Mouse (Mus musculus) liver, embryonic 16.5 days (tissue): Measurements from ENCODE around the gene Clk3. TPM values are rescaled to one million over a fixed set of nuclear protein-coding genes. Genes with fewer than 3 reads are reported as not detected.
A peak's percentile ranks its signal among the peaks of the same experiment; 100 is the strongest.

Source experiments
- ATAC-seq: fragments of 200-750 bp; cut with Nextera tagmentation; 2 replicates; pipeline ENCODE4 v1.8.0; 2017; ENCODE audit warnings: low read depth, mild to moderate bottlenecking, moderate number of reproducible peaks, moderate library complexity
- H3K27ac ChIP-seq: fragments of 300-500 bp; sonication (generic); 2 replicates; pipeline ENCODE4 v1.5.1; 2014; ENCODE audit warnings: mild to moderate bottlenecking, low read length
- H3K27me3 ChIP-seq: fragments of 300-500 bp; sonication (generic); 2 replicates; pipeline ENCODE4 v1.6.1; 2014; ENCODE audit warnings: low read depth, low read length, mixed read lengths; ENCODE audit not compliant: control insufficient read depth, insufficient read depth
- H3K36me3 ChIP-seq: fragments of 300-500 bp; sonication (generic); 2 replicates; pipeline ENCODE4 v1.6.1; 2014; ENCODE audit warnings: mild to moderate bottlenecking; ENCODE audit not compliant: control insufficient read depth, insufficient read depth
- H3K4me1 ChIP-seq: fragments of 300-500 bp; sonication (generic); 2 replicates; pipeline ENCODE4 v1.6.1; 2014; ENCODE audit warnings: low read depth, low read length, mixed read lengths; ENCODE audit not compliant: control insufficient read depth
- H3K4me2 ChIP-seq: fragments of 300-500 bp; sonication (generic); 2 replicates; pipeline ENCODE4 v1.6.1; 2014; ENCODE audit warnings: low read depth, low read length, mixed read lengths
- H3K4me3 ChIP-seq: fragments of 300-500 bp; sonication (generic); 2 replicates; pipeline ENCODE4 v1.5.1; 2014; ENCODE audit warnings: low read depth, mild to moderate bottlenecking, low read length
- H3K9ac ChIP-seq: fragments of 300-500 bp; sonication (generic); 2 replicates; pipeline ENCODE4 v1.6.1; 2014; ENCODE audit warnings: low read depth, low read length
- H3K9me3 ChIP-seq: fragments of 300-500 bp; sonication (generic); replicated peaks from 2 replicates; pipeline ENCODE4 v1.6.1; 2016; ENCODE audit warnings: low read length; ENCODE audit not compliant: control insufficient read depth
- WGBS: fragments of 180-500 bp; shearing (Covaris S2); extraction: QIAGEN DNeasy Blood & Tissue Kit; methylation state at CpG from one replicate; pipeline ENCODE4 v1.1.7; 2014; ENCODE audit not compliant: insufficient replicate concordance; 5-methylcytosine and 5-hydroxymethylcytosine counted together
- polyA plus RNA-seq: library from polyadenylated mRNA; unstranded; fragments of >200 nt; fragmentation: Nextera tagmentation; extraction: Ambion mirVana; gene quantifications from 2 replicates; pipeline ENCODE4 v1.2.1, GENCODE M21; 2015

Gene Clk3
- polyA plus RNA-seq, 1 experiment from 2014 or later = 104 TPM

DNA sequence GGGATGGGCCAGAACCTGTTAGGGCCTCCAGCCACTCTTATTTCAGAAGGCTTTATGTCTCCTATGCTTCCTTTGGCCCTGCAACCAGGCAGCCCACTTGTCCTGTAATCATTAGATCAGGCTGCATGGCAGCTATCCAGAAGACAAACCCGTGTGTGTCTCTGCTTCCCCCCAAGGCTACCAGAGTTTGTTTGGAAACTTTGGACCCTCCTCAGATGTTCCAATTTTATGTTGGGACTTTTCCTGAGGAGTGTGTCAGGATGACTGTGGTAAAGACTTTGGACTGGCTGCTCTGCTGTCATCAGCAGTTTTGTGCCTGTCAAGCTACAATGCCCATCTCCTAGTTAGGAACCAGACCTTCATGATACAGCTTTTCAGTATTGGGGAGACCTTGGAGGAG lies 16.8 kb downstream of the Clk3 start:
- Histone ChIP-seq H3K27me3 (no peaks in the 10 kb centered on the region), H3K36me3 (peaks cover 88% of the 10 kb centered on the region), H3K4me2 (no peak overlapping the region), H3K9me3 (no peaks in the 10 kb centered on the region), H3K4me3 (no peak overlapping the region), H3K4me1 (no peaks in the 10 kb centered on the region), H3K27ac (no peak overlapping the region), H3K9ac (no peak overlapping the region)
- 50% methylated on average over 1 of the region's 1 CpGs for WGBS
- ATAC-seq = no peak

DNA sequence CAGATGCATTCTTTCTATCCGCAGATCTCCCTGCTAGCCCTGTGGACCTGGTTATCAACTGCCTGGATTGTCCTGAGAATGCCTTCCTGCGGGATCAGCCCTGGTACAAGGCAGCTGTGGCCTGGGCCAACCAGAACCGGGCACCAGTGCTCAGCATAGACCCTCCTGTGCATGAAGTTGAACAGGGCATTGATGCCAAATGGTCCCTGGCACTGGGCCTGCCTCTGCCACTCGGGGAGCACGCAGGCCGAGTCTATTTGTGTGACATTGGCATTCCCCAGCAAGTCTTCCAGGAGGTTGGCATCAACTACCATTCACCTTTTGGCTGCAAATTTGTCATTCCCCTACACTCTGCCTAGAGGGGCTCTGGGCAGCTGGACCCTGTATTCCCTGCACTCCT lies 17.5 kb downstream of the Clk3 start:
- ATAC-seq = no peak
- Histone ChIP-seq H3K4me2 (no peak overlapping the region), H3K4me3 (no peak overlapping the region), H3K9me3 (no peaks in the 10 kb centered on the region), H3K4me1 (no peaks in the 10 kb centered on the region), H3K27ac (no peak overlapping the region), H3K9ac (no peak overlapping the region), H3K27me3 (no peaks in the 10 kb centered on the region), H3K36me3 (peaks cover 85% of the 10 kb centered on the region)
- 93% methylated on average over 6 of the region's 6 CpGs for WGBS

DNA sequence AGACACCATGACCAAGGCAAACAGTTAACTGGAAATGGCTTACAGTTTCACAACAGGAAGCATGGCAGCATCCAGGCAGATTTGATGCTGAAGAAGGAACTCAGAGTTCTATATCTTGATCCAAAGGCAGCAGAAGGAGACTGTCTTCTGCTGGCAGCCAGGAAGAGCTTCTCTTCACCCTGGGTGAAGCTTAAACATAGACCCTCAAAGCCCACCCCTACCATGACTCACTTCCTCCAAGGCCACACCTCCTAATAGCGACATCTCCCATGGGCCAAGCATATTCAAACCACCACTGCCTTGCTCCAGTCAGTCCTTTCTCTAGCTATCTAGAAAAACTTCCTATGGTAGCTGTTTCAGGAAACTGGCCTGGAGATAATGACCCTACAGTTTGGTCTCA lies 18.6 kb downstream of the Clk3 start:
- 65% methylated on average over 1 of the region's 1 CpGs for WGBS
- Histone ChIP-seq H3K36me3 (peaks cover 78% of the 10 kb centered on the region), H3K4me1 (no peaks in the 10 kb centered on the region), H3K4me2 (no peak overlapping the region), H3K4me3 (no peak overlapping the region), H3K9me3 (no peaks in the 10 kb centered on the region), H3K27me3 (no peaks in the 10 kb centered on the region), H3K27ac (no peak overlapping the region), H3K9ac (no peak overlapping the region)
- ATAC-seq = no peak

DNA sequence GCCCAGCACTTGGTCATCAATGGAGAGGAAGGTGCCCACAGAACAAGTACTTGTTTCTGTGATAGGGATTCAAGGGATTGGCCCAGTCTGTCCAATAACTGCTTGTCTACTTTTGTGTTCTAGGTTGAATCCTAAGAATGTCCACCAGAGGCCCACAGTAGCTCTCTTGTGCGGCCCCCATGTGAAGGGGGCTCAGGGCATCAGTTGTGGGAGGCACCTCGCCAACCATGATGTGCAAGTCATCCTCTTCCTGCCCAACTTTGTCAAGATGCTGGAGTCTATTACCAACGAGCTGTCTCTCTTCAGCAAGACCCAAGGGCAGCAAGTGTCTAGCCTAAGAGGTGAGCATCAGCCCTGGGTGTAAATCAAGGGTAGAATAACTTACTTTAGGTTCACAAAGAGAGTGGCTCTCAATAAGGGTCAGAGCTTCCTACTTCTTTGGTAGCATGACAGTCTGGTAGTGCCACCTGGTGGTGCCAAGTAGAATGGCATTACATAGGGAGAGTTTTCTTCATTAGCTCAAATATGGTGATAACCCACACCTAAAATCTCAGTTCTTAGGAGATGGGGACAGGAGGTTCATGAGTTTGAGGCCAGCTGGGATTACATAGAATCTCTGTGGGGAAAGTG lies 21.1 kb downstream of the Clk3 start:
- Histone ChIP-seq H3K9me3 (no peaks in the 10 kb centered on the region), H3K4me2 (no peak overlapping the region), H3K4me3 (no peak overlapping the region), H3K36me3 (peaks cover 59% of the 10 kb centered on the region), H3K9ac (no peak overlapping the region), H3K4me1 (no peaks in the 10 kb centered on the region), H3K27ac (no peak overlapping the region), H3K27me3 (no peaks in the 10 kb centered on the region)
- no peak for ATAC-seq
- WGBS = 43% methylated on average over 3 of the region's 3 CpGs

DNA sequence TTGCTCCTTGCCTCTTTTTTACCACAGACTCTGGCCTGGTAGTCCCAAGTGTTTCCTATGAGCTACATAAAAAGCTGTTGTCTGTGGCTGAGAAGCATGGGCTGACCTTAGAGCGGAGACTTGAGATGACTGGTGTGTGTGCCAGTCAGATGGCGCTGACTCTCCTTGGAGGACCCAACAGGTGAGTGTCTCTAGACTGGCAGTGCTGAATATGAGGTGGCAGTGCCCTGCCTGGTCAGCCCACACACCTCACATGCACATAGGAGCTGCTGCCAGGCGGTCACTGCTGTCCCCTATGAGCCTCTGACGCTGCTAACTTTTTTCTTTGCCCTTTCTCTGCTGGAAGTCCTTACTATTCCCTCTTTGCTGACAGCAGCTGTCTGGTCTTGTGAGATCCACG lies 25.8 kb downstream of the Clk3 start:
- 84% methylated on average over 5 of the region's 5 CpGs for WGBS
- Histone ChIP-seq H3K27ac (no peak overlapping the region), H3K4me2 (no peak overlapping the region), H3K4me3 (no peak overlapping the region), H3K4me1 (no peaks in the 10 kb centered on the region), H3K9ac (no peak overlapping the region), H3K27me3 (no peaks in the 10 kb centered on the region), H3K36me3 (peaks cover 14% of the 10 kb centered on the region), H3K9me3 (no peaks in the 10 kb centered on the region)
- no peak for ATAC-seq

DNA sequence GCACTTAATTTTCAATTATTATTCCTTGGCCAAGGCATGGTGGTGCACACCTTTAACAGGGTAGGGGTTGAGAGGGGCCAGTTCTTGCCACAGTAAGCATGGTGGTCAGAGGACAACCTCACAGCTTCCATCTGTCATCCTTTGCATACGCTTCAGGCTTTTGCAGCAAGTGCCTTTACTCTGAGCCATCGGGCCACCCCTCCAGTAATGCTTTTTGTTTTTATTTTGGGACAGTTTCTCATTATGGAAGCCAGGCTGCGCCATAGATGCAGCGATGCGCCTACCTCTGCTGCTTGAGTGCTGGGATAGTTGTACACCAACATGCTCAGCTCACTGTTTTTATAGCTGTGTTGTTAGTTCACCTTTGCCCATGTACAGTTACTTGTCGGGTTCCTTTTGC lies 32.1 kb downstream of the Clk3 start:
- no peak overlapping the region for H3K4me2 ChIP-seq
- no peak overlapping the region for H3K9ac ChIP-seq
- no peaks in the 10 kb centered on the region for H3K27me3 ChIP-seq
- H3K27ac ChIP-seq = no peak overlapping the region
- 84% methylated on average over 6 of the region's 6 CpGs for WGBS
- no peaks in the 10 kb centered on the region for H3K9me3 ChIP-seq
- H3K4me3 ChIP-seq = no peak overlapping the region
- H3K36me3 ChIP-seq = peaks cover 4% of the 10 kb centered on the region; the same call in 1 of the 2 replicates
- ATAC-seq = no peak
- no peaks in the 10 kb centered on the region for H3K4me1 ChIP-seq

DNA sequence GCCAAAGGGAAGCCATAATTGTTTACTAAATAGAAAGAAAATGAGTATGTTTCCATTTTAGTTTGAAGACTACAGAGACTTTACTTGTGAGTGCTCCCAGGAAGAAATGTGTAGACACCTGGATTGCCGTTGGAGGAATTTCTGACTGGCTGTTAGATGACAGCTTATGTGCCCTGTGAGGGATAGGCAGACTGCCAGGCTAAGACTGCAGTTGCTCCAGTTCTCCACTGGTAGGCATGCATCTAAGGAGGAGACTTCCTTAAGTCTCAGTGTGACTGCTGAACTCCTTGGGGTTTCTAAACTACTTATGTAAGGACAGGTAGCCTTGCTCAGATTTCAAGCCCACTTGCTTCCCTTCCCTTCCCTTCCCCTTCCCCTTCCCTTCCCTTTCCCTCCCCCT lies 37.3 kb downstream of the Clk3 start:
- no peaks in the 10 kb centered on the region for H3K9me3 ChIP-seq
- H3K4me2 ChIP-seq = no peak overlapping the region
- H3K27me3 ChIP-seq = no peaks in the 10 kb centered on the region
- no peak overlapping the region for H3K9ac ChIP-seq
- WGBS = 83% methylated on average over 1 of the region's 1 CpGs
- no peak for ATAC-seq
- peaks cover 21% of the 10 kb centered on the region for H3K36me3 ChIP-seq
- no peak overlapping the region for H3K27ac ChIP-seq
- no peak overlapping the region for H3K4me3 ChIP-seq
- peaks cover 7% of the 10 kb centered on the region for H3K4me1 ChIP-seq

DNA sequence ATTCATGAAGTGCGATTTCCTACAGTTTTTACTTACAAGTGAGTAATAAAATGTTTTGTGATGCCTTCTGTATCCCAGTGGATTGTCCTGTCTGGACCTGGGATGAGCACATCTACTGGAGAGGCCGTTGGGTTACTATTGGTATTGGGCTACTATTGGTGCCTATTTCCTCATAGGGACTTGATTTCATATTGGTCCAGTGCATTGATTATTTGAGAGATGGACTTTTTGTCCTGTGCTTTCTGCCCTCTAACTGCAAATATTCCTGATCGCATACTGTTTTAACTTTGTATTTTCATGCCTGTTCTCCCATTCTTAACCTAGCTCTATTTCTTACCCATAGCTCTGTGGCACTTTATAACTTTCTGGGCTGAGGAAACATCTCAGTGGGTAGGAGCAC lies 41.0 kb downstream of the Clk3 start:
- Histone ChIP-seq H3K36me3 (peaks cover 27% of the 10 kb centered on the region), H3K27me3 (no peaks in the 10 kb centered on the region), H3K4me3 (no peak overlapping the region), H3K9ac (no peak overlapping the region), H3K4me2 (no peak overlapping the region), H3K27ac (no peak overlapping the region), H3K9me3 (no peaks in the 10 kb centered on the region), H3K4me1 (peaks cover 11% of the 10 kb centered on the region)
- no peak for ATAC-seq
- WGBS = 78% methylated on average over 3 of the region's 3 CpGs

DNA sequence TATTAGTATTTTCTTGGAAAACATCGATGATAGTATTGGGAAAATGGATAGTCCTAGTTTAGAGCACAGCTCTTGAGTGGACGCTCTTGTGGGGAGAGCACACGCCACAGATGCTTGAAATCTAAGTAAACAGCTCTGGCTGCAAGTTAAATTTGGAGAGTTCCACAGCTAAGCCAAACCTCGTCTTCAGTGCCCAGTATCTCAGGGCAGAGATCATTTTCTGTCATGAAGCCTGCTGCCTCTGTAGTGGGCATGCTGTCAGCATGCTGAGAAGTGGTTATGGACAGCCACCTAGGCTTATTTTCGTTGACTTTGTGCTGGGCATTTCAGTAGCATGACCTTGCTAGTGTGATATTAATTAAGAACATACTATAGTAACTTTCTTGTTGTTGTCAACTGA lies 41.9 kb downstream of the Clk3 start:
- peak overlapping the region; percentile 83 for H3K27ac ChIP-seq
- H3K9me3 ChIP-seq = no peaks in the 10 kb centered on the region
- 68% methylated on average over 5 of the region's 5 CpGs for WGBS
- no peaks in the 10 kb centered on the region for H3K27me3 ChIP-seq
- H3K36me3 ChIP-seq = peaks cover 24% of the 10 kb centered on the region
- ATAC-seq = no peak
- H3K9ac ChIP-seq = no peak overlapping the region
- H3K4me3 ChIP-seq = no peak overlapping the region
- H3K4me2 ChIP-seq = peak overlapping the region; percentile 11; the same call in 1 of the 2 replicates
- H3K4me1 ChIP-seq = peaks cover 11% of the 10 kb centered on the region
